ENCODE assay signal across 10 mouse cellular contexts in genomic region chr10:25313856-25314584, GRCm38 (mm10). TPM values are rescaled to one million over a fixed set of nuclear protein-coding genes. Genes with fewer than 3 reads are reported as not detected.
DNase-seq lines count a peak whose midpoint lies in the region; ATAC-seq and TF ChIP-seq lines count a peak whose summit lies in the region.
"Had no signal": no experiment of that assay in that cellular context is flagged by ENCODE, and none has a peak within 500 bp of the region (broad histone marks: within the 10 kb centered on the region; RNA-seq: fewer than 3 reads in every experiment).

No protein-coding gene starts in this region.

- no peak overlapping the region for H3K27ac ChIP-seq in kidney, embryonic 14.5 days (ENCODE audit: low read depth, low read length)
- no peak overlapping the region for H3K27ac ChIP-seq in hindbrain, postnatal 0 days
- no peak overlapping the region for H3K27ac ChIP-seq in midbrain, postnatal 0 days (ENCODE audit: low read depth, low read length)
- H3K27ac ChIP-seq in left cerebral cortex, adult 2 months, result no peak overlapping the region
- no peak overlapping the region for H3K27ac ChIP-seq in liver, embryonic 11.5 days (ENCODE audit: low read depth, low read length)
- H3K27ac ChIP-seq: liver, embryonic 12.5 days had no signal

- intact Hi-C loops in left cerebral cortex, adult 2 months (cut with DNase I), result no loop called here

- no peaks in the 10 kb centered on the region for H3K9me3 ChIP-seq in kidney, embryonic 14.5 days (ENCODE audit: control insufficient read depth, low read length)
- H3K9me3 ChIP-seq in hindbrain, postnatal 0 days (ENCODE audit: low read length), result no peaks in the 10 kb centered on the region
- no peaks in the 10 kb centered on the region for H3K9me3 ChIP-seq in midbrain, postnatal 0 days (ENCODE audit: low read length)
- H3K9me3 ChIP-seq in liver, embryonic 11.5 days (ENCODE audit: control insufficient read depth, low read length), result no peaks in the 10 kb centered on the region
- H3K9me3 ChIP-seq: liver, embryonic 12.5 days had no signal

- H3K27me3 ChIP-seq in kidney, embryonic 14.5 days (ENCODE audit: control insufficient read depth, insufficient read depth, low read length), result no peaks in the 10 kb centered on the region
- no peaks in the 10 kb centered on the region for H3K27me3 ChIP-seq in hindbrain, postnatal 0 days (ENCODE audit: insufficient read depth, low read length)
- no peaks in the 10 kb centered on the region; the same call in 1 of the 2 replicates for H3K27me3 ChIP-seq in midbrain, postnatal 0 days (ENCODE audit: insufficient read depth, low read length)
- no peaks in the 10 kb centered on the region for H3K27me3 ChIP-seq in liver, embryonic 11.5 days (replicated peaks; ENCODE audit: control insufficient read depth, insufficient read depth, low read length)
- H3K27me3 ChIP-seq: liver, embryonic 12.5 days had no signal

- H3K4me3 ChIP-seq in kidney, embryonic 14.5 days (ENCODE audit: low read length), result no peak overlapping the region
- no peak overlapping the region for H3K4me3 ChIP-seq in hindbrain, postnatal 0 days (ENCODE audit: low read length)
- no peak overlapping the region for H3K4me3 ChIP-seq in midbrain, postnatal 0 days (ENCODE audit: low read depth, low read length)
- no peak overlapping the region for H3K4me3 ChIP-seq in left cerebral cortex, adult 2 months
- no peak overlapping the region for H3K4me3 ChIP-seq in liver, embryonic 11.5 days (ENCODE audit: low read depth, low read length)
- H3K4me3 ChIP-seq: liver, embryonic 12.5 days had no signal

- H3K4me1 ChIP-seq in kidney, embryonic 14.5 days (ENCODE audit: control insufficient read depth, insufficient read depth, low read length), result no peaks in the 10 kb centered on the region
- H3K4me1 ChIP-seq in hindbrain, postnatal 0 days (ENCODE audit: insufficient read depth, low read length), result 0 out of 2 replicates have a peak, but pooled peaks cover 4% of the 10 kb centered on the region
- H3K4me1 ChIP-seq in midbrain, postnatal 0 days (ENCODE audit: insufficient read depth, low read length), result 0 out of 2 replicates have a peak, but pooled peaks cover 2% of the 10 kb centered on the region
- no peaks in the 10 kb centered on the region; the same call in 1 of the 2 replicates for H3K4me1 ChIP-seq in liver, embryonic 11.5 days (replicated peaks; ENCODE audit: control insufficient read depth, insufficient read depth, low read length)

- WGBS in kidney, embryonic 14.5 days, result 6% methylated on average over 17 of the region's 17 CpGs
- WGBS in hindbrain, postnatal 0 days, result 25% methylated on average over 17 of the region's 17 CpGs
- WGBS in midbrain, postnatal 0 days, result 14% methylated on average over 17 of the region's 17 CpGs
- 31% methylated on average over 17 of the region's 17 CpGs for WGBS in liver, embryonic 11.5 days

- peak overlapping the region; percentile 6; the same call in 1 of the 2 replicates for H3K4me2 ChIP-seq in kidney, embryonic 14.5 days (replicated peaks; ENCODE audit: low read depth, low read length)
- peak overlapping the region; percentile 33 for H3K4me2 ChIP-seq in hindbrain, postnatal 0 days (ENCODE audit: low read depth, low read length)
- peak overlapping the region; percentile 32; the same call in 1 of the 2 replicates for H3K4me2 ChIP-seq in midbrain, postnatal 0 days (ENCODE audit: low read depth, low read length, poor library complexity, severe bottlenecking)
- H3K4me2 ChIP-seq in liver, embryonic 11.5 days, result no peak overlapping the region
- H3K4me2 ChIP-seq: liver, embryonic 12.5 days had no signal

- no peaks in the 10 kb centered on the region for H3K36me3 ChIP-seq in kidney, embryonic 14.5 days (ENCODE audit: control insufficient read depth, insufficient read depth, low read length)
- no peaks in the 10 kb centered on the region for H3K36me3 ChIP-seq in hindbrain, postnatal 0 days (ENCODE audit: insufficient read depth, low read length)
- no peaks in the 10 kb centered on the region for H3K36me3 ChIP-seq in midbrain, postnatal 0 days (ENCODE audit: insufficient read depth, low read length)
- H3K36me3 ChIP-seq in liver, embryonic 11.5 days (ENCODE audit: control insufficient read depth, insufficient read depth, low read length), result no peaks in the 10 kb centered on the region
- H3K36me3 ChIP-seq: liver, embryonic 12.5 days had no signal

- DNase-seq in kidney, postnatal 14 days, result no peak
- peak; percentile 48 for DNase-seq in embryo, embryonic 11 days
- DNase-seq in hindbrain, postnatal 0 days (ENCODE audit: low spot score), result no peak
- no peak for DNase-seq in midbrain, postnatal 0 days (ENCODE audit: low spot score)
- DNase-seq in left cerebral cortex, adult 2 months (ENCODE audit: extremely low spot score in 1 of 2, low spot score in 2 of 2), result no peak
- DNase-seq in layer of hippocampus, adult 9-10 months (ENCODE audit: low spot score), result no peak
- no peak for DNase-seq in liver, embryonic 11.5 days (ENCODE audit: low spot score)
- DNase-seq: gastrocnemius, postnatal 25 days had no signal

- no peak for TF ChIP-seq CTCF in hindbrain, postnatal 0 days (IDR thresholded peaks at IDR 0.05; ENCODE audit: low read depth)
- no peak for TF ChIP-seq CTCF in midbrain, postnatal 0 days (IDR thresholded peaks at IDR 0.05)
- no peak for TF ChIP-seq CTCF in left cerebral cortex, adult 2 months (IDR thresholded peaks at IDR 0.05)

- no peak for ATAC-seq in kidney, embryonic 14.5 days (ENCODE audit: low FRiP score, low TSS enrichment)
- no peak for ATAC-seq in hindbrain, postnatal 0 days
- no peak for ATAC-seq in midbrain, postnatal 0 days (ENCODE audit: low FRiP score)
- no peak for ATAC-seq in liver, embryonic 11.5 days (replicated peaks; ENCODE audit: low FRiP score)
- ATAC-seq: liver, embryonic 12.5 days had no signal

- H3K9ac ChIP-seq in kidney, embryonic 14.5 days (ENCODE audit: low read depth, low read length), result no peak overlapping the region
- no peak overlapping the region for H3K9ac ChIP-seq in hindbrain, postnatal 0 days (replicated peaks; ENCODE audit: low read length)
- H3K9ac ChIP-seq in midbrain, postnatal 0 days (replicated peaks; ENCODE audit: low read length, poor library complexity, severe bottlenecking), result no peak overlapping the region
- no peak overlapping the region for H3K9ac ChIP-seq in liver, embryonic 11.5 days (ENCODE audit: low read depth, low read length)
- H3K9ac ChIP-seq: liver, embryonic 12.5 days had no signal

RNA-seq across cellular contexts. Expression of gene Akap7, which starts 6.3 kb away (rescaled TPM):
- polyA plus RNA-seq in kidney, embryonic 14.5 days (2014; fragmentation: Nextera tagmentation; extraction: Ambion mirVana), result 27.0 and 30.3 TPM in 2 replicates
- 78.0 and 90.1 TPM in 2 replicates for total RNA-seq in hindbrain, postnatal 0 days (2014; rRNA removed)
- polyA plus RNA-seq in hindbrain, postnatal 0 days (2015; fragmentation: Nextera tagmentation; extraction: Ambion mirVana), result 84.0 and 85.9 TPM in 2 replicates
- total RNA-seq in midbrain, postnatal 0 days (2014; rRNA removed), result 81.3 and 95.7 TPM in 2 replicates
- 70.5 and 73.2 TPM in 2 replicates for polyA plus RNA-seq in midbrain, postnatal 0 days (2015; fragmentation: Nextera tagmentation; extraction: Ambion mirVana)
- total RNA-seq in left cerebral cortex, adult 2 months (2021), result 10 to 100 TPM; 65.5 to 68.1 TPM
- polyA plus RNA-seq in liver, embryonic 11.5 days (2014; fragmentation: Nextera tagmentation; extraction: Ambion mirVana), result 21.6 and 25.3 TPM in 2 replicates

RNA-seq across cellular contexts. Expression of gene Epb41l2, which starts 45.6 kb away (rescaled TPM):
- 41.4 and 66.4 TPM in 2 replicates for polyA plus RNA-seq in kidney, embryonic 14.5 days (2014; fragmentation: Nextera tagmentation; extraction: Ambion mirVana)
- total RNA-seq in hindbrain, postnatal 0 days (2014; rRNA removed), result 35.2 and 49.6 TPM in 2 replicates
- polyA plus RNA-seq in hindbrain, postnatal 0 days (2015; fragmentation: Nextera tagmentation; extraction: Ambion mirVana), result 26.0 and 30.2 TPM in 2 replicates
- 51.7 and 58.9 TPM in 2 replicates for total RNA-seq in midbrain, postnatal 0 days (2014; rRNA removed)
- polyA plus RNA-seq in midbrain, postnatal 0 days (2015; fragmentation: Nextera tagmentation; extraction: Ambion mirVana), result 21.8 and 22.0 TPM in 2 replicates
- 100 to 1,000 TPM; 123 to 127 TPM for total RNA-seq in left cerebral cortex, adult 2 months (2021)
- polyA plus RNA-seq in liver, embryonic 11.5 days (2014; fragmentation: Nextera tagmentation; extraction: Ambion mirVana), result 29.6 and 31.1 TPM in 2 replicates
